Mouse (Mus musculus) heart, adult 8-10 months (tissue): ENCODE data around the gene Nup188. TPM values are rescaled to one million over a fixed set of nuclear protein-coding genes. Genes with fewer than 3 reads are reported as not detected.
A peak's percentile ranks its signal among the peaks of the same experiment; 100 is the strongest.

Experiments
- DNase-seq: peaks from one replicate; pipeline ENCODE4 v3.0.0; 2022; ENCODE audit warnings: low spot score
- total RNA-seq, 4 experiments: library from RNA; stranded (reverse); gene quantifications; 2 replicates each; pipeline ENCODE4 v1.2.4; 2022

Nup188 gene
- 10 to 100 TPM; 15.3 to 19.8 (median 16.4) TPM for total RNA-seq

DNA sequence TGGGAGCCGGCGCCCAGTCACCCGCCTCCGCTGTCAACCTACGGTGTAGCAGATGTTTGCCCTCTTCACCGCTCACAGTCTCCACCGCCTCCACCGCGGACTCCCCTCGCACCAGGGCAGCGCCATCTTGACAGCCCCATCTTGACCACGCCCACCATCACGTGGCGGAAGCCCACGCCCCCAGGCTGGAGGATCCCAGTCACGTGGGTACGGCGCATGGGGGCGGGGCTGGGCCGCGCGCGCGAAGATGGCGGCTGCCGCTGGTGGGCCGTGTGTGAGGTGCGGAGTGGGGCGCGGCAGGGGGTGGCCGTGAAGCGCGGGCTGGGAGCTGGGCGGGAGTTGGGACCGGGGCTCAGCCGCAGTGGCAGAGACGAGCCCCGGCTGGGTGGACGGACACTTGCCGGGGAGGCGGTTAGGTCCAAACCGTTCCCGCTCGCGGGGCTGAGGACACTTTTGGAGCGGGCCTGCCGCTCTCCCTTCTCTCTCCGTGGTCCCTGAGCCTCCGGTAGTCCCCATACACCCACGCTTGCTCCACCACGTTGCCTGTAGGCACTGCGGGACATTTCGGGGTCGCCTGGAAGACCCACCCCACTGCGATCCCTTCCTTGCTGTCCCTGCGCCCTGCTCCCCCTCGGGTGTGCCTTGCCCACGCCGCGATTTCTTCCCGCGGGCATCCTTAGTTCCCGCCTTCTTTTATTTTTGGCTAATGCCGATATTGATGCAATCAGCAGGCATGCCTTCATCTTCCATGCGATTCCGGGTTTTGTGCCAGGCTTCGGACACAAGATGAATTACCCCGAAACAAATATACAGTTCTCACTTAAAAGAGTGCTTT lies at the start of gene Nup188, which contains the start of gene Dolk:
Nup188 (plus strand) TSS at position 206 of the 835 bp plus-strand sequence.
Dolk (minus strand) TSS at position 143 of the 835 bp plus-strand sequence.
- peak; percentile 95 for DNase-seq

DNA sequence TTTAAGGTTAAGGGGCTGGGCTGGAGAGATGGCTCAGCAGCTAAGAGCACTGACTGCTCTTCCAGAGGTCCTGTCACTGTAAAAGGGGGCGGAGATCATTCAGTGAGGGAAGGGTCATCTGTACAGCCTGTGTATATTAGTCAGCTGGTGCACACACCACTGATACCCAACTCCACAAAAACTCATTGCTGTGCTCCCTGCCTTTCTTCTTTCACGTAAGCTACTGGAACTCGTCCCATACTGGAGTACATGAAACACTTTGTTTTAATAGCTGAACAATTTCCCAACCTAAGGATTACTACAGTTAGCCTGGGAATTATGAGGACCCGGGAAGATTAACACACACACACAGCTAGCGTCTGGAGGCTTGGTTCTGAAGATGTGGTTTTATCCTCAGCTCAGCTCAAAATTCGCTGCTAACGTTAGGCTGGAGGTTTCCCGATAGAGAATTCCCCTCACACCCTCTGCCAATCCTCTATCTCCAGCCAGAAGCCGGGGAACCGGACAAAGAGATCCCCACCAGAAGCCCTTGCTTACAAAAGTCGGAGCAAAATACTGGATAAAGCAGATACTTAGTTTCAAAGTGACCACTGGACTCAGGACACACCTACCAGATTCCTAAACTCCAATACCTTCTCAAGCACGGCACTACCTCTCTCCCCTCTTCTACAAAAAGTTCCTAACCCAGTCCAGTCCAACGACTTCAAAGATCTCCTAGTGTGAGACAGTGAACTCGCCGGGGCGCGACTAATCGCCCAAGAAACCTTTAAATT lies 49.6 kb upstream of the Nup188 start:
- no peak for DNase-seq

DNA sequence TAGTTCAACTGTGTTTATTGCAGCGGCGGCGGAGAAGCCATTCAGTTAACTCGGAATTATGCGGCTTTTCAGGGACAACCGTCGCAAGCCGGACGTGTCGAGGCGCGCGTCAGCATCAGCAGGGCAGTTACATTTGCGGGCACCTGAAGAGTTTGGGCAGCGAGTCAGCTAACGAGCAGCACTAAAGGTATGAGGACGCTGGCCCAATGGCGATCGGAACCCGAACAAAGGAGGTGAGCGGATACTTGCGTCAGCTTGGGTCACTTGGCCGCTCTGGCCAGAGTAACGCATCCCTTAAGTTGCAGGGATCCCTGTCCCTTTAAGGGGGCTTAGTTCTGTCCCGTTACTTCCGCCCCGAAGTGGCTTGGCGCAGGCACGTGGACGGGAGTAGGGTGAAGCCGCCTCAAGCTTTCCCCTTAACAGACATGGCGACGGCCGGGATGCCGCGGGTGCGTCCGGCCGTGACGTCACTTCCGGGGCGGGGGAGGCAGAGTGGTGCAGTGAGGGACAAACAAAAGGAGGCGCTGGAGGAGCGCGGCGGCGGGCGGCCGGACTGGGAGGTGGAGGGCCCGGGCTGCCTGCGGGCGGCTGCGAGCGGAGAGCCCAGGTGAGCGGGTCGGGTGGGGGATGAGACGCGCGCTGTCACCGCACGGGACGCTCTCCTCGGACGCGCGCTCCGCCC lies 48.9 kb upstream of the Nup188 start, which contains the start of gene Lrrc8a:
Lrrc8a (plus strand) TSS at position 517 of the 682 bp plus-strand sequence.
- DNase-seq = peak; percentile 100

DNA sequence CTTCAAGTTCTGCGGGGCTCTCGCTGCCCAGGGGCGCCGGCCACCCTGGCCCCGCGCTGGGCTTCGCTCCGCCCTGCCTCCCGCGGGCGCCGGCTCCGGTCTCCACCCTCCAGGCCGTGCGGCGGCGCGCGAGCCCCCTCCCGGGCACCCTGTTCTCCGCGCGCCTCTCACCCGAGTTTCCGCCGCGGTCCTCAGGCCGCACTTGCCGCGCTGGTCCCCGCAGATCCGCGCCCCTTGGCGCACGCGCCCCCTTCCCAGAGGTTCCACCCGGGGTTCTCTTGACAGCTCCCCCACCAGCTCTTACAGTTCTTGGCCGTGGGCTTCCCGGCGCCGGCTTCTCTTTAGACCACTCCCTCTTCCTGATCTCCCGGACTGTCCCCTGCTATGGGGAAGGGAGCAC lies 48.3 kb upstream of the Nup188 start:
- DNase-seq = no peak

DNA sequence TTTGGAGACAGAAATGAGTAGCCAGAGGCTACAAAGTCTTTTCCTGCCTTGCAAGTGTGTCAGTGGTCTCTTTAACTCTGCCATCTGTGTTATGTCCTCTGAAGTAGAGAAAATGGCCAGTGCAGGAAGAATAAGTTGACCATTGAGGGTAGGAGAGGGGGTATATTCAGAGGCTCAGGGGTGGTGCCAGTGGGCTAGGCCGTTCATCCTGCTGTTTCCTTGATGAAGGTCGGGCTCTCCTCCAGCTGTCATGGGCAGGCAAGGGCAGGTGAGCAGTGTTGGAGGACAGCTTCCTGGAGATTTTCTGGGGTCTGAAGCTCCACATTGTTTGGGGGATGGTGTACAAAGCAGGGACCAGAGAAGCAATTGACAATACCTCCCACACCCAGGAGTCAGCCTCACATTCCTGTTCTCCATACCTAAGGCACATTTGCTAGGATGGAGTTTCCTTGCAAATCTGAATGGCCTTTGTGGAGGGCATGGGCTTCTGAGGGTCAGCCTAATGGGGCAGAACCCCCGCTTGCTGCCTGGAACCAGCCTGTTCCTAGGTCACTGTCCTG lies 47.2 kb upstream of the Nup188 start:
- DNase-seq = peak; percentile 45

DNA sequence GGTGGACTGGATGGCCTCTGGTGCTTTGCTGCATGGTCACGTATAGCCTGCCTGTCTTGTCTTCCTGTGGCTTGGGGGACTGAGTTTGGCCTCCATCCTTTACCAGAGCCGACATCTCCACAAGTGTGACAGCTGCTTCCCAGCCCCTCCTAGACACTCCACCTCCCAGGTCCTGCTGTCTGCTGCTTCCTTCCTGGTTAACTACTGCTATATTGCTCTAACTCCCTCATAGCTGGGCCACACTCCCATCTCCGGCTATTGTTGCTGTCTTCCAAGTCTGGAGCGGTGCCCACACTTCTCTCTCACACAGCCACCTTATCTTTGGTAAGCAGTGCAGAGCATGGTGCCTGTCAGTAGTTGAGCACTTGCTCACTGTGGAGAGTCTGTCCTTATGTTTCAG lies 46.4 kb upstream of the Nup188 start:
- DNase-seq = peak; percentile 83

DNA sequence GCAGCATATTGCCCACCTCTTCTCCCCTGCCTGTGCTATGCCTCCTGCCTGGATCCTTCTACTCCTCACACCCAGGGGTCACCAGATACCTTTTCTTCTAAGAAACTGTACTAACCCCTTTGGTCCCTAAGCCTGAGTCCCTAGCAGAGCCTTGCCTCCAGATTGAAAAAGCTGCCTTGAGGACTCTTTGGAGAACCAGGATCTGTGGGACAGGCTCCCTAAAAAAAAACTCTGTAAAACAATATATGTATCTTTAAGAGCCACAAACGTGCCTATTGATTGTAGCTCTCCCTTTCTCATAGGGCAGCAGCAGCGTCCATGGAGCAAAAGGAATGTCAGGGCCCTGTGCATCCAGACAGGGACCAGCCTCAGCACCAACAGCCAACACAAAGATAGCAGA lies 45.9 kb upstream of the Nup188 start, which contains the start of gene Gm28035:
Gm28035 (plus strand) TSS at position 301 of the 400 bp plus-strand sequence.
- DNase-seq = no peak

DNA sequence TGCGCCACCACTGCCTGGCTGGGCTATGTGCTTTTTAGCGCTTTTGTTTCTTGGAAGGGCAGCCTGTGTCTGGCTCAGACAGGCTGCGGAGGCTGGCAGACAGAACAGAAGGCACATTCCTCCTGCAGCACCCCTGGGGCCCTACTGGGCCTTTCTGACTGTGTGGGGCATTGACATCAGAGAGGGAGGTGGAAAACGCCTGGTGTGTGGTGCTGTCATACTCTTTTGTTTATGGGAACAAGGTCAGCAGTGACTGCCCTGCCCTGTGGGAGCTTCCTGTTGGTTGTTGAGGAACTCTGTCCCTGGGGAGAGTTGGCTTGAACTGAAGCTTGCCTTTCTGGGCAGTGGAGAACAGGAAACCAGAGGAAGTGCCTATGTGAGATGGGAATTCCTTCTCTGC lies 43.7 kb upstream of the Nup188 start:
- peak; percentile 93 for DNase-seq

DNA sequence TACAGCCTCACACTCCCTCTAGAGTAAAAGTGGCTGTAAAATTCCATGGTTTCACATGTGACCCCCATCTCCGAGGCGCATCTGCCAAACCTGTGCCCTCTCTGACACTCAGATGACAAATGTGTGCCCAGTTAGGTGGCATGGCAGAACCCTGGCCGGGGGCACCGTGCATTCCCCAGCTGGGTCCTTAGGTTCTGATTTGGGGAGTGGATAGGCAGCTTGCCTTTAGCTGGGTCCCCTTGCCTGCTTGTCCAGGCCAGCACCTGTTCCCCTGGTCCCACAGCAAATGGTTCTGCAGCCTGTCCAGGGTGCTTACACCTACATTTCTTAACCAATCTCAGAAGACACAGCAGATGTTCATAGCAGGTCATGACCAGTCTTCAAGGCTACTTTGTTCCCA lies 42.8 kb upstream of the Nup188 start:
- no peak for DNase-seq

DNA sequence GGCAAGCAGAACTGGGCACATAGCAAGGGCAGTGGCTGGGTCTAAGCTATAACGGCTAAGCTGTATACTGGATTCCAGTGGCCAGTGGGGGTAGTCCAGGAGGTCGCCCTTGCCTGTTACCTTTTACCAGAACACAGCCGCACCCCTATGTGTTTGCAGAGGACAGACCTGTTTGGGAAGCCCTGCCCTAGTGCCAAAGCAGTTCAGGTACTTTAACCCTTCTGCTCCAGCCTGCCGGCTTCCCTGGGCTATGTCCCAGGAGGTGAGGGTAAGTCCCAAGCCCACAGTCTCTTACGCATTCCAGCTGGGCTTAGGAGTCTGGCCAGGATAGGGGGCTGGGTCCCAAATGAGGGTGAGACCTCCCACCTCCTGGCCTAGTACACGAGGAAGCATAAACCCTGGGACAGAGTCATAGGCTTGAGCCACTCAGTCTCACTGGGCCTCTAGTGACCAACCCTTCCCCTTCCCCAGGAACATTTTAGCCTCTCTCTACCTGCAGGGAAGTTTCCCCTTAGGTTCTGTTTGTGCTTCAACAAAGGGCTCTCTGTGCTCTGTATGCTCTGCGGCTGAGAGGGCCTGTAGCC lies 41.5 kb upstream of the Nup188 start:
- DNase-seq = no peak

DNA sequence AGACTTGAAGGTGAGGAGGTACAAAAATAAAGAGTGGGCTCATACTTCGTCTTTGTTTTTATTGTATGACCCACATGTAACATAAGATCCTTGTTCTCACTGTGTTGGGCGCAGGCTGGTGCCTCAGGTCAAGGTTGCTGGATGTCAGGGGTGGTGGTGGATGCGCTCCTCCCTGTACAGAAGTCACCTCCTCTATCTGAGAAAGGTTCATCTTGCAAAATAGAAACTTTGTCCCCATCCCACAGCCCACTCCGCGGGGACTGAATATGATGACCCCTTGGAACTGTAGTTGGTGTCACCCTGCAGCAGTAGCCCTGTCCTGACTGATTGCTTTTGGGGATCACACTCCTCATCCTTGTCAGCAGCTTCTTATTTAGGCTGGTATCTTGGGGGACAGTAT lies 39.2 kb upstream of the Nup188 start:
- no peak for DNase-seq

DNA sequence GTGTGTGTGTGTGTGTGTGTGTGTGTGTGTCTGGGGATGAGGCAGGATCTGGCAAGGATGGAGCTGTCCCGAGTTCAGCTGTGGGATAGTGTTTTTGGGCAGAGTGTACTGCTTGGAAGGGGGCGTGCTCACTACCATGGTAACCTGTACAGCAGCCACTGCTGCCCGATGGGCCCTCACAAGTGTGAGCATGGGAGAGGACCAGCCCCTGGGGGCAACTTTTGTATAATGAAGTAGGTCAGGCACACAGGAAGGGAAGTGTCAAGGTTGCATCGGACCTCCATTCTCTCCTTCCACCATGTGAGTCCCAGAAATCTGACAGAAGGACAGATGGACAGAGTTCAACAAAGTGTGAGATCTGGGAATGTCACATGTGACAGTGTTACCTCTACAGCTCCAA lies 38.5 kb upstream of the Nup188 start:
- DNase-seq = no peak

DNA sequence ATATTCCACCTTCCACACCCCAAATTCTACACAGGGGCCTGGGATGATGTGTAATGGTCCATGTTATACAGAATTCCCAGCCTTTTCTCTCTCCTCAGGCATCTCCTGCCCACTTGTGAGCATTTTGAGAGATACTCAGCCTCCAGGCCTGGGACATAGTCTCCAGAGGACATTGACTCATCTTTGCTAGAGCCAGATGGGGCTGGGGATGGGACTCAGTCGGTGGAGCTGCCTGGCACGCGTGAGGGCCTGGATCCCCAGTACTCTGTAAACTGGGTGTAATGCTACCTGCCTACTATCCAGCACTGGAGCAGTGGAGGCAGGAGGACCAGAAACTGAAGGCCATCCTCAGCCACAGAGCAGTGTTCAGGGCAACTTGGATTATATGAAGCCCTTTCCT lies 37.0 kb upstream of the Nup188 start:
- DNase-seq = no peak

DNA sequence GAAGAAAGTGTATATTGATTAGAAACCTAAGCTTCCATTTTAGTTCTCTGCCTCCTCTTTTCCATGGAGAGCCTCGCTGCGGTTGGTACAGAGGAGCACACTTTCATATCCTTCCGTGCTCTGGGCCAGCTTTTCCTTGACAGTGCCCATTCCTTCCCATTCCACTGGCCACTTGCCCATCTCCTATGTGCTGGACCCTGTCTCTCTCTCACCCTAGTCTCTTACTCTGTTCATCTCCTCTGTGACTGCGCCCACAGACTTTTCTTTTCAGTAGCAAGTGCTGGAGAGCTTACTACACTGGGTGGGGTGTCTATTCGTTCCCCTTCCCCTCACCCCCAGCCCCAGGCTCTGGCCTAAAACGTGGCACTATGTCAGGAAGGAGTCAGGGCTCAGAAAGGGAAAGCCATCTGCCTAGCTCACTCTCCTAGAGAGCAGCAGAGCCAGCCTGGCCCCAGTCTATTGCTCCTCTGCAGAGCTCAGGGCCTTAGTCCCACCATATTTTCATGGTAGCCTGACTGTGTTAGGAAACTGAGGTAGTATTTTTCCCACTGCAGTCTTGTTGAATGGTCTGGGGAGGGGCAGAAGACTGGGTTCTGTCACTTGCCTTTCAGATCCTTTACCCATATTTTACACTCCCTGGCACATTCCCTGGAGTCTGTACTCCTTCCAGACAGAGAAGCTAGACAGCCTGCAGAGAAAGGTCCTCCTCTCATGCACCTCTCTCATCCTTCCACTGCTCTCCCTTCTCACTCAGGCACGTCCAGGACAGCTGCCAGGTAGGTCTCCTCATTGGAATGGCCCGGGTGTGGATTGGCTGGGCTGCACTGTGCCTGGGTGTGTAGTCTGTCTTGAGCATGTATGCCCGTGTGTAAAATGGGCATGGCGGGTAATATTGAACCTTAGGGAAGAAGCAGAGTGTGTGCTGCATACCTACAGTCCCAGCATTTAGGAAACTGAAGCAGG lies 35.8 kb upstream of the Nup188 start:
- DNase-seq = peak; percentile 21

DNA sequence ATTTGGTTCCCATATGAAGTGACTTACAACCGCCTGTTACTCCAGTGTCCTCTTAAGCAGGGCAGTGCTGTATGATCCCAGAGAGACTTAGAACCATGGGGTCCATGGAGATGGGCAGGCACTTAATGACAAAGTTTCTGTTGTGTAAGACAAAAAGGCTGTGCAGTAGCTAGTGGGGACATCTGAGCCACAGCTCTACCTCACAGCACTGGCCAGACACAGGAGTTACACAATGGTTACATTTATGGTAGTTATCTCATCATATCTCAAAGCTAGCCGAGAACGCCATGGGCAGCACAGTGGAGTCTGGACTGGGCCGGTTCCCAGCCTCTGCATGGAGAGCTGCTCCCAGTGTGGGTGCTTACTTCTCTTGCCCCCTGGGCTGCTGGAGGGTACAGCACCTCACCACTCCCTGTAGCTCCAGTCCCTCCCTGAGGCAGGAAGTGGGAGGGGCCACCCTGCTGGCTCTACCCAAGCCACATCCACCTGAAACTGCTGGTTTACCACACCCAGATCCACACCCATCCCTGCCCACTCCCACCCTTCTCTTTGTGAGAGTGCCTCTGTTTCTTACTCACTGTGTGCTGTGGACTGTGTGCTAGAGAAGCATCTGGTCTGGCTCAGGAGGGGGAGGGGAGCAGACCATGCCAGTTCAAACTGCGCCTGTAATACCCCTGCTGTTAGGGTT lies 34.6 kb upstream of the Nup188 start:
- peak; percentile 44 for DNase-seq

DNA sequence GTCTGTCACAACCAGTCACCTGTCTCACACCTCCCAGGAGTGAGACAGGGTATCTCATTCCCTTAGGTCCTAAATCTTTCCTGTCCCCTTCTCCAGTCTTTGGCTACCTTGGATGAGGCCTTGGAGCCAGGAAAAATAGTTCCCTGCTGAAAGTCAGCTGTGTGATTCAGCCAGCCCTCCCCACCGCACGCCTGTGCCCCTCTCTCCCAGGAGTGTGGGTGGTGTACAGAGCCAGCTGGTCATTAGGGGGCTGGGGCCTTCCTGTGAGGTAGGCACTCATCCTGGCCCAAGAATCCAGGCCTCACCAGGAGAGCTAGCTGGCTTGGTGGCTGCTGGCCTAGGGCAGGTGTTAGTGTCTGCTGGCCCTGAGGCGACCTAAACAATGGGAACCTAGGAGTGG lies 33.7 kb upstream of the Nup188 start:
- no peak for DNase-seq

DNA sequence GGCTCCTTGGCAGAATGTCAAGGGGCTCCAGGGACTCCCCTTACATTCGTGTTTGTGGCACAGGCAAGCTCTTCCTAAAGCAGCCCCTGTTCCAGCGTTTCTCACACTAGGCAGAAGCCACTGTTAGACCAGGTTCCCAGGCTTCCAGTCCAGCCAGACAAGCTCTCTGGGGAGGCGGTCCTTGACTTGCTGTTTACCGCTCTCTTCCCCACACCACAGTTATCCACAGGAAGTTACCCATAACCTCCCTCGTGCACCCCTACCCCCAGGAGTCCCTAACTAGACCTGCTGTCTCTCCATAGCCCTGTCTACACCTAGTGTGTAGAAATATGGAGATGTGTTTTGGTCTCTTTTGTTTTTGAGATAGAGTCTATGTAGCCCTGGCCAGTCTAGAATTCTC lies 32.4 kb upstream of the Nup188 start:
- DNase-seq = peak; percentile 33

DNA sequence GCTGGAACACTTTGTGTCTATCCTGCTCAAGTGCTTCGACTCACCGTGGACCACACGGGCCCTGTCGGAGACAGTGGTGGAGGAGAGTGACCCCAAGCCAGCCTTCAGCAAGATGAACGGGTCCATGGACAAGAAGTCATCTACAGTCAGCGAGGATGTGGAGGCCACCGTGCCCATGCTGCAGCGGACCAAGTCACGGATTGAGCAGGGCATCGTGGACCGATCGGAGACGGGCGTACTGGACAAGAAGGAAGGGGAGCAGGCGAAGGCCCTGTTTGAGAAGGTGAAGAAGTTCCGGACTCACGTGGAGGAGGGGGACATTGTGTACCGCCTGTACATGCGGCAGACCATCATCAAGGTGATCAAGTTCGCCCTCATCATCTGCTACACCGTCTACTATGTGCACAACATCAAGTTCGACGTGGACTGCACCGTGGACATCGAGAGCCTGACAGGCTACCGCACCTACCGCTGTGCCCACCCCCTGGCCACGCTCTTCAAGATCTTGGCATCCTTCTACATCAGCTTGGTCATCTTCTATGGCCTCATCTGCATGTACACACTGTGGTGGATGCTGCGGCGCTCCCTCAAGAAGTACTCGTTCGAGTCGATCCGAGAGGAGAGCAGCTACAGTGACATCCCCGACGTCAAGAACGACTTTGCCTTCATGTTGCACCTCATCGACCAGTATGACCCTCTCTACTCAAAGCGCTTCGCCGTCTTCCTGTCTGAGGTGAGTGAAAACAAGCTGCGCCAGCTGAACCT lies 30.4 kb upstream of the Nup188 start:
- no peak for DNase-seq
